Mouse (Mus musculus) mammary gland, adult 2 months (tissue): ENCODE data around the gene Upf3b. TPM values are rescaled to one million over a fixed set of nuclear protein-coding genes. Genes with fewer than 3 reads are reported as not detected.

ENCODE experiments used
- polyA plus RNA-seq: library from polyadenylated mRNA; depleted of rRNA; stranded (reverse); fragments of >200 nt; gene quantifications from 2 replicates; pipeline ENCODE4 v1.2.3, GENCODE M21; 2012; ENCODE audit warnings: low replicate concordance; rRNA removed

The Upf3b gene
- 1.7 and 2.8 TPM in 2 replicates for polyA plus RNA-seq

DNA sequence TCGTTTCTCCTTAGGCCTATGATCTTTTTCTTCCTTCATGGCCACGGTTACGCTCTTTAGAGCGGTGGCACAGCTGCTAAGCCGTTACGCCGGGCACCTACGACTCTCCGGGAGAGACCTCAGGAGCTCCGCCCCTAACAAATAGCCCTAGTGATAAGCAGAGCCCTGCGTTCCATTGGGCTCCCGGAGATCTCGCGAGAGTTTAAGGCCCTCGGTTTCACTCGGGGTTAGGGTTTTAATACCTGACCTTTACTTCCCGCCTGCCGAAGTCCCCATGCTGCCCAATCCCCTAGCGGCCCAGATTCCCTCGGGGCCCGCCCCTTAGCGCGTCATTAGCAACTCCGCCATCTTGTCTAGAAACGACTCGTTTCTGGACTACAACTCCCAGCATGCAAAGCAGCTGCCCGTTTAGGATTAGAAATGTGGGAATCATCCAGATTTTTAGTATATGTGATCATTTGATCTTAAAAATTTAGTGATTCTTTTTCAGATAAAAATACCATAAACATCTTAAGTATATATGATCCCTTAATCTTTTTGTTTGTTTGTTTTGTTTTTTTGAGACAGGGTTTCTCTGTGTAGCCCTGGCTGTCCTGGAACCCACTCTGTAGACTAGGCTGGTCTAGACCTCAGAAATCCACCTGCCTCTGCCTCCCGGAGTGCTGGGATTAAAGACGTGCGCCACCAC is at the start of gene Upf3b:
Upf3b (minus strand) TSS at position 130 of the 688 bp plus-strand sequence.

DNA sequence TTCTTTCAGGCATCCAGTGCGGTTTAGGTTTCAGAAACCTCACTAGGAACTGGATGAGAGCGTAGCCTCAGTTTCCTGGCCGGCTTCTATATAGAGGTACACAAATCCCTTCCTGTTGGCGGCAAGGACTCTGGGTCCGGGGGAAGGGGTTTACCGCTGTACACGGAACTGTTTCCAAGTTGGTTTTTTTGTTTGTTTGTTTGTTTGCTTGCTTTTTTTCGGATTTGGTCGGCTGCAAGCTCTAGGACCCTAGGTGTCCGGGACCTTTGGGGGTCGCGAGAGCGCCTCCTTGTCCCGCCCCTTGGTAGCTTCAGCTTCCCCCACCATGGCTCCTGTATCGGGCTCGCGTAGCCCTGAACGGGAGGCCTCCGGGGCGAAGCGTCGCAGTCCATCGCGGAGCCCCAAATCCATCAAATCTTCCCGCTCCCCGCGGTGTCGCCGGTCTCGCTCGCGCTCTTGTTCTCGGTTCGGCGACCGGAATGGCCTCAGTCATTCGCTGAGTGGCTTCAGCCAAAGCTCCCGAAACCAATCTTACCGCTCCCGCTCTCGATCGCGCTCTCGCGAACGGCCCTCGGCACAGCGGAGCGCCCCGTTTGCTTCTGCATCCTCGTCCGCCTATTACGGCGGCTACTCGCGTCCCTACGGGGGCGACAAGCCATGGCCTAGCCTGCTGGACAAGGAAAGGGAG is 16.7 kb upstream of the Upf3b start, which contains the start of gene Nkap:
Nkap (plus strand) TSS at position 125 of the 688 bp plus-strand sequence.

DNA sequence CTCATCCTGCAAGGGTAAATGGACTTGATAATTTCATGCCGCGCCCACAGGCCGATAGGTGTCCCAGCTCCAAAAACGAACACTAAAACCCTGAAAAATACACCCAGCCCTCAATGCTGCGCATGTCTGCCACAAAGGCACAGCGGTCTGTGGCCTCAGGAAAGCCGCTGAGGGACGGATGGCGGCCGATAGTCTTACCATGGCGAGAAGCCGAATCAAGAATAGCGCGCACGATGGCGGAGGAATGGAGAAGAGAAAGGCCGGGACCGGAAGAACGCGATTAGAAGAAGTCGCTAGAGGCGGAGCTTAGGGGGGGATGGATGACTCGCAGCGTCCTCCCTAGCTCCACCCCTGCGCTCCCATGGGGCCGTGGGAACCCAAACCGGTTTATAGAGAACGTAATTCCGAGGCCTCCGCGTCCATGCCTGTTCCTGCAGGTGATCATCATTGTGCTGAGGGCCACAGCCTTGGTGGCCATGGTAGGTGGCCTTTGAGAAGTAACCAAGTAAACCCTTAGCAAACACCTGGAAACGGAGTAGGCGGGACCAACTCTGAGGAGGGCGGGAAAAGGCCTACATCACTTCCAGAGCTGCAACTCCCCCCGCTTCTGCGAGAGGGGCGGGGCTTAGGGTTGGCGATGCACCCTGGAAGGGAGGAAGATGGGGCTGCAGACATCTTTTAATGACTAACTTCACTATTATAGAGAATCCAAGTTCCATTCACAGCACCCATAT is 25.0 kb downstream of the Upf3b start, which contains the start of gene Rpl39:
Rpl39 (minus strand) TSS at position 476 of the 734 bp plus-strand sequence.

DNA sequence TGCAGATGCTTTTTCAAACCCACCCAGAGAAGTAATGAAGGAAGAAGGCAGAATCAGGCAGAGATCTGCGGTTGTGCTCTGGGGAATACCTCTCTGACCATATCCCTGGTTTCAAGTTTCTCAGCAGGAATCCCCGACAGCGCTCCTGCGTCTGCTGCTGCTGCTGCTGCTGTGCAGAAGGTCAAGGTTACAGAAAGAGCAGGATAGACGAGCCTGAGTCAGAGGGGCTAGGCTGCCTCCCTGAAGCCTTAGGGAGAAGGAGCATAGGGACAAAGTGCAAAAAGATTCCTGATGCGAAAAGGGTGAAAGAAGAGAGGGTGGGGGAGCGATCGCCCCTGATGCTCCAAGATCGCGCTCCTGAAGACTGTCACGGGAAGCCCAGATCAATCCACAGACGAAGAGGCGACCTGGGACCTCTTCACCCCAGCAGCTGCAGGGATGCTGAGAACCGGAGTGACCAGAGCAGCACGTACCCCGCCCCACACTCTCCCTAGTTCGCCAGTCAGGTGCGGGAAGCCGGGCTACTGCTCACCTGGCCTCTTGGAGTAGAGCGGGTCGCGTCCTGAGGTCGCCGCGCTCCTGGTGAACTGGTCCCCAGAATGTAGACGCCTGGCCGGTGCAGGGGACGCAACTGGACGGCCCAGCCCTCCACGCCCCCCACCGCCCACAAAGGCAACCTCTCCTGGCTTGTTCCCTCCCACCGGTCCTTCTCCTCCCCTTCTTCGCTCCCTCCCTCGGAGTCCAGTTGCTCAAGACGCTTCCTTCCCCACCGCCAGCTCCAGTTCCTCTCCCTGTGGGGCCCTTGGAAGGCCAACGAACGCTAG is 61.8 kb downstream of the Upf3b start, which contains the start of gene Sowahd:
Sowahd (plus strand) TSS at position 780 of the 824 bp plus-strand sequence.

Other genes with a start within 250 kb of the Upf3b start
- 35.8 and 39.2 TPM in 2 replicates for gene Ube2a, start 236.4 kb downstream of the Upf3b start, polyA plus RNA-seq
- 10.1 and 16.4 TPM in 2 replicates for gene C330007P06Rik, start 236.2 kb downstream of the Upf3b start, polyA plus RNA-seq
- gene Nkrf, start 207.4 kb downstream of the Upf3b start, polyA plus RNA-seq, result 0.31 and 1.1 TPM in 2 replicates
- gene Sept6, start 118.5 kb downstream of the Upf3b start, polyA plus RNA-seq, result 13.2 and 29.8 TPM in 2 replicates
- not detected in 2 replicates for gene Sowahd, start 61.5 kb downstream of the Upf3b start, polyA plus RNA-seq
- 42.2 and 119 TPM in 2 replicates for gene Rpl39, start 24.9 kb downstream of the Upf3b start, polyA plus RNA-seq
- 2.6 and 3.3 TPM in 2 replicates for gene Nkap, start 16.5 kb upstream of the Upf3b start, polyA plus RNA-seq
- not detected in 2 replicates for gene Akap14, start 58.5 kb upstream of the Upf3b start, polyA plus RNA-seq
- gene Ndufa1, start 80.8 kb upstream of the Upf3b start, polyA plus RNA-seq, result 177 and 403 TPM in 2 replicates
- 1.2 and 2.6 TPM in 2 replicates for gene Rnf113a1, start 80.9 kb upstream of the Upf3b start, polyA plus RNA-seq
- not detected in 2 replicates for gene Gm9, start 100.7 kb upstream of the Upf3b start, polyA plus RNA-seq
- not detected in 2 replicates for gene Rhox1, start 111.9 kb upstream of the Upf3b start, polyA plus RNA-seq
- not detected in 2 replicates for gene Rhox2a, start 134.7 kb upstream of the Upf3b start, polyA plus RNA-seq
- not detected in 2 replicates for gene Rhox3a, start 139.6 kb upstream of the Upf3b start, polyA plus RNA-seq
- gene Rhox4a, start 155.0 kb upstream of the Upf3b start, polyA plus RNA-seq, result not detected in 2 replicates